Mouse (Mus musculus): ENCODE data around the gene Mprip. TPM values are rescaled to one million over a fixed set of nuclear protein-coding genes. Genes with fewer than 3 reads are reported as not detected.

Gene Mprip
- polyA plus RNA-seq, 1 experiment from 2014 or later = 87.9 TPM

DNA sequence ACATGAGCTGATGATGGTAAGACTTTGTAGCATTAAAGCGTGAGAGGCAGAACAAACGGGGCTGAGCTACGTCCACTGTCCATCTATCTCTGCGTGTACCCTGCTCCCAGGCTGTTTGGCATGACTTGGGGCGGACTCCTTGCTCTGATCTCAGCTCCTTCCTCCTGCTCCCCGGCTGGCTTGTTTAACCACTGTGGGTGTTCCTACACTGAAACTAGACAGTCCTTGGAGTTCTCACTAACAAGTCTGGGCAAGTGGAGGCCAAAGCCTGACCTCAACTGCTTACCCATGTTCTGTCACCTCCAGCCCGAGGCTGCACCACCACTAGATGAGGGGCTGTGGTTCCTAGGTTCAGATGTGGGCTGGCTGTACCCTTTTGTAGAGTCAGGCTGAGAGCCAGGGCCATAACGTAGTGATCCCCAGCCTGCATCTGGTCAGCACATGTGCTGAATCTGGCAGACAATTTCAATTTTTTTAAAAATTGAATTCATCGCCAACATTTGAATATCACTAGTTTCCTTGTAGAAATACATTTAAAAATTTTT lies 25.8 kb upstream of the Mprip start:
- no peak overlapping the region for H3K4me3 ChIP-seq
- H3K36me3 ChIP-seq = no peaks in the 10 kb centered on the region
- 60% methylated on average over 9 of the region's 9 CpGs for WGBS
- no peak overlapping the region for H3K27ac ChIP-seq
- H3K9me3 ChIP-seq = peaks cover 5% of the 10 kb centered on the region; the same call in 1 of the 2 replicates
- no peak overlapping the region for H3K4me2 ChIP-seq (replicated peaks)
- H3K9ac ChIP-seq = no peak overlapping the region
- no peaks in the 10 kb centered on the region for H3K4me1 ChIP-seq
- no peaks in the 10 kb centered on the region for H3K27me3 ChIP-seq
- ATAC-seq (ENCODE audit: insufficient number of reproducible peaks, insufficient read depth, low FRiP score, low TSS enrichment) = no peak

DNA sequence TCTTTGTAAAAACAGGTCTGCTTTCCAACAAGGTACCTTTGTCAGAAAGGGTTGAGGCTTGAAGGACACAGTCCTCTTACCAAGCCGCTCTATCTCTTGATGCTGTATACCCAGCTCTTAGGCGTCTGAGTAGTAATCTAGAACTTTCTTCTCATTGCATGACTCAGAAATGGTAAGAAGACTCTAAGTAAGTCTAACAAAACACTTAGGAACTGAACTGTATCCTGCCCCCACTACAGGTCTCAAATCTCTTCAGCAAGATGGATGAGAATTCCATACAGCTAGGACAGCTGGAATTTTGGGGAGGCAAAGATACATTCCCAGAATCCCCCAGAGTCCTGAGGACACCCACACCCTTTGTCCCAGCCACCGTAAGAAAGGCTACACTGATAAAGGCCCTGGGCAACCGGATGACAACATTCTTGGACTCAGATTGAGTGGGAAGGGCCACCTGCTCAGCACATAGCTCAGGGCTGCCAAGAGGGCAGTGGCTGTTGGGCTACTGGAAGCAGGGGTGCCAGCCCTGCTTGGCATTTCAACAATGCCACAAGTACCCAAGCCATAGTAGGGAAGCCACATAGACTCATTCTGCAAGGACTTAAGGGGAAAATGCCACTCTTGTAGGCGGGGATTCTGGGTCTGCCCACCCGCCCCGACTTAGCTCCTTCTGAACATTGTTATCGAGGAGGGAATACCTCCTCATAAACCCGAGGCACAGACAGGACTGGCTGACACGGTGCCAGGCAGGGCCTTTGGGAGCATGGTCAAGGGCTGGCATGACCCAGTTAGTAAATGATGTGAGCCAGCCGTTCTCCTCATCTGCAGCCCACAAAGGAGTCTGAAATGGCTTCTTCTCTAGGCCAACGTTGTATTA lies 25.0 kb upstream of the Mprip start:
- H3K27me3 ChIP-seq = no peaks in the 10 kb centered on the region
- H3K9me3 ChIP-seq = peaks cover 5% of the 10 kb centered on the region; the same call in 1 of the 2 replicates
- no peaks in the 10 kb centered on the region for H3K36me3 ChIP-seq
- no peaks in the 10 kb centered on the region for H3K4me1 ChIP-seq
- H3K27ac ChIP-seq = no peak overlapping the region
- WGBS = 81% methylated on average over 12 of the region's 12 CpGs
- no peak overlapping the region for H3K4me2 ChIP-seq (replicated peaks)
- ATAC-seq (ENCODE audit: insufficient number of reproducible peaks, insufficient read depth, low FRiP score, low TSS enrichment) = no peak
- H3K4me3 ChIP-seq = no peak overlapping the region
- no peak overlapping the region for H3K9ac ChIP-seq

DNA sequence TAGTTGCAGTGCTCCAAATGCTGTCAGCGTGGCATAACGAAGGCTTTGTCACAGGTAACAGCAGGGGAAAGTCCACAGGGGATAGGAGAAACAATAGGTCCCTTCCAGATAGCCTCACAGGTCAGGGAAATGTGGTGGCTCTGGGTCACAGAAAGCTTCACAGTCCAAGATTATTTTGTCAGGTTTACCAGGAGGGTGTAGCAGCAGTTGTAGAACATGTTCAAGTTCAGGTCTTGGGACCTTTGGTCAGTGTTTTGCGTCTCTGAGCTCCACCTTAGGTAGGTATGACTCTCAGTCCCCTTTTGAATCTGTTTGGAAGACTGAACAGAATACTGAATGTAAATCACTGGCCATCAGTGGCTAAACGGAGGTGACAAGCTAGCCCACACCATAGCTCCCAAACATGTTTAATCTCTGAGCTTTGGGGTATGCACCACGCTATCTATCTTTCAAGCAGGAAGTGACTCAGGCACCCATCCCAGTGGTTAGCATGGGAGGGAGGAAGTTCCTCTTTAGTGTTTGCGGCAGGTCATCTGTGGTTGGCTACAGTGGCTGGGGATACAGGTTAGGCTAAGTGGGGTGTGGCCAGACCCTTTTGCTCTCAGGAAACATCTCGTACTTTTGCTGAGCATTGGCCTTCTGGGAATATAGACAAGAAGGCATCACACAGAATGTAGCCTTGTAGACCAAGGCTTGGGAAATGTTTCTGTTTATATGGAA lies 24.2 kb upstream of the Mprip start:
- no peak for ATAC-seq (ENCODE audit: insufficient number of reproducible peaks, insufficient read depth, low FRiP score, low TSS enrichment)
- Histone ChIP-seq H3K36me3 (no peaks in the 10 kb centered on the region), H3K4me2 (replicated peaks) (no peak overlapping the region), H3K4me3 (no peak overlapping the region), H3K4me1 (no peaks in the 10 kb centered on the region), H3K9ac (no peak overlapping the region), H3K9me3 (peaks cover 5% of the 10 kb centered on the region; the same call in 1 of the 2 replicates), H3K27me3 (no peaks in the 10 kb centered on the region), H3K27ac (no peak overlapping the region)
- WGBS = 75% methylated on average over 7 of the region's 7 CpGs

DNA sequence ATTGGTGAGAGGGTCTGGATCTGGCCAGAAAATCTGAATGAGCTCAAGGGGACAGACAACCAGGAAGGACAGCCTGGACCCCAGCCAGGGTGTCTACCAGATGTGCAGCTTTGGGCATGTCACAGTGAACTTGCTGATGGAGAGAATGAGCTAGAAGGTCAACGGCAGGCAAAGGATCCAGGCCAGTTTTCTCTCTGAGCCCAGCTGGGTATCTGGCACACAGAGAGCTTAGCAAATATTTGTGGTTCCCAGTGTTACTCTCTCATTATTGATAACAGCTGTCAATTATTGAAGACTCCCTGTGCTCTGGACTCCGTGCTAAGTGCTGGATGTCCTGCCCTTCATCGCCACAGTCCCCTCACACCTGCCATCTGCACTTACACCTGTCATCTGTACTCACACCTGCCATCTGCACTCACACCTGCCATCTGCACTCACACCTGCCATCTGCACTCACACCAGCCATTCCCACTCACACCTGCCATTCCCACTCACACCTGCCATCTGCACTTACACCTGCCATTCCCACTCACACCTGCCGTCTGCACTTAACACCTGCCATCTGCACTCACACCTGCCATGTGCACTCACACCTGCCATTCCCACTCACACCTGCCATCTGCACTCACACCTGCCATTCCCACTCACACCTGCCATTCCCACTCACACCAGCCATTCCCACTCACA lies 21.0 kb upstream of the Mprip start:
- Histone ChIP-seq H3K36me3 (no peaks in the 10 kb centered on the region), H3K27ac (no peak overlapping the region), H3K4me2 (replicated peaks) (no peak overlapping the region), H3K9me3 (peaks cover 5% of the 10 kb centered on the region; the same call in 1 of the 2 replicates), H3K9ac (no peak overlapping the region), H3K27me3 (no peaks in the 10 kb centered on the region), H3K4me1 (no peaks in the 10 kb centered on the region), H3K4me3 (no peak overlapping the region)
- 72% methylated on average over 4 of the region's 4 CpGs for WGBS
- ATAC-seq (ENCODE audit: insufficient number of reproducible peaks, insufficient read depth, low FRiP score, low TSS enrichment) = no peak

DNA sequence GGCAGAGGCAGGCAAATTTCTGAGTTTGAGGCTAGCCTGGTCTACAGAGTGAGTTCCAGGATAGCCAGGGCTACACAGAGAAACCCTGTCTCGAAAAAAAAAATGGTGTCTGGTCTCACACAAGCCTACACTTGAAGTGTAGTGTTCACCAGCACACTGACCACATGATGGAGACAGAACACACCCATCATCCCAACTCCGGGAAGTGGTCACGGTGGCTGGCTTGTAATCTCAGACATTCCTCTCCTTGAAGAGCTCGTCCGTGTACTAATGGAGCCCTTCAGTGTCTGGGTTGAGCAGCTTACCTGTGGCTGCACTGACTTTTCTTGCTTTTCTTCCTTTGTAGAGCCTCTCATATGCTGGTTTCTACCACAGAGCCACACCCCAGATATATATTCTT lies 19.9 kb upstream of the Mprip start:
- Histone ChIP-seq H3K4me1 (no peaks in the 10 kb centered on the region), H3K4me3 (no peak overlapping the region), H3K27ac (no peak overlapping the region), H3K9me3 (peaks cover 5% of the 10 kb centered on the region; the same call in 1 of the 2 replicates), H3K4me2 (replicated peaks) (no peak overlapping the region), H3K9ac (no peak overlapping the region), H3K27me3 (no peaks in the 10 kb centered on the region), H3K36me3 (no peaks in the 10 kb centered on the region)
- 74% methylated on average over 5 of the region's 5 CpGs for WGBS
- ATAC-seq (ENCODE audit: insufficient number of reproducible peaks, insufficient read depth, low FRiP score, low TSS enrichment) = no peak

DNA sequence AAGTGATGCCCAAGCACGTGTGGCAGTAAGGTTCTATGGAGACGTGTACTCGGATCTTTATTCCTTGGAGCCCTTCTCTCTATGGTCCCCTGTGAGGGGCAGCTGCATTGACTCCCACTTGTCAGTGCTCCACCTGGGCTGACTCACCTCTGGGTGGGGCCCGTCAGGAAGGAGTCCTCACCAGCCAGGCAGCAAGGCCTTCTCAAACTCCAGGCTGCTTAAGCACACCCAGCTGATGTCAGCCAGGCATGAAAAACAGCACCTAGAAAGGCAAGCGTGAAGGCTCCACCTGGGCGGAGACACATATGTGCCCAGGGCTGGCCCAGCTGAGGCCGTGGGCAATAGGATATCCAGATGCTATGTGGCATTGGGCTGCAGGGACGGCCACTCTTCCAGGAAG lies 18.7 kb upstream of the Mprip start:
- H3K4me1 ChIP-seq = no peaks in the 10 kb centered on the region
- no peak for ATAC-seq (ENCODE audit: insufficient number of reproducible peaks, insufficient read depth, low FRiP score, low TSS enrichment)
- no peak overlapping the region for H3K27ac ChIP-seq
- H3K9me3 ChIP-seq = peaks cover 5% of the 10 kb centered on the region; the same call in 1 of the 2 replicates
- H3K9ac ChIP-seq = no peak overlapping the region
- no peak overlapping the region for H3K4me2 ChIP-seq (replicated peaks)
- no peak overlapping the region for H3K4me3 ChIP-seq
- 89% methylated on average over 8 of the region's 8 CpGs for WGBS
- no peaks in the 10 kb centered on the region for H3K27me3 ChIP-seq
- no peaks in the 10 kb centered on the region for H3K36me3 ChIP-seq

DNA sequence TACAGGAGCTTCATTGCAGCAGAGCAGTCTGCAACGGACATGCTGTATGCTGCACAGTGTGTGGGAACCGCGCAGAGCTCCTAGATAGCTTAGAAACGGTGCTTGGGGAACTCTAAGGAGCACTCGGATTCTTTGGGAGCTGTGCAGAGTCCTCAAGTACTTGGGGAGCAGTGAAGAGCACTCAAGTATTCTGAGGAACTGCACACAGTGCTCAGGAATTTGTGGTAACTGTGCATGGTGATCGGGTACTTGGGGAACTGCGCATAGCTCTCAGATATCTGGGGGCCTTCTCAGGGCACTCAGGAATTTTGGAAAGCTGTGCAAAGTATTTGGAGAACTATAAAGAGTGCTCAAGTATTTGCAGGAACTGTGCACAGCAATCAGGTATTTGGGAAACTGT lies 16.1 kb upstream of the Mprip start:
- no peak overlapping the region for H3K27ac ChIP-seq
- no peak overlapping the region for H3K4me2 ChIP-seq (replicated peaks)
- no peak overlapping the region for H3K4me3 ChIP-seq
- ATAC-seq (ENCODE audit: insufficient number of reproducible peaks, insufficient read depth, low FRiP score, low TSS enrichment) = no peak
- no peak overlapping the region for H3K9ac ChIP-seq
- H3K4me1 ChIP-seq = no peaks in the 10 kb centered on the region
- H3K36me3 ChIP-seq = no peaks in the 10 kb centered on the region
- WGBS = 64% methylated on average over 7 of the region's 7 CpGs
- H3K27me3 ChIP-seq = no peaks in the 10 kb centered on the region
- no peaks in the 10 kb centered on the region for H3K9me3 ChIP-seq

DNA sequence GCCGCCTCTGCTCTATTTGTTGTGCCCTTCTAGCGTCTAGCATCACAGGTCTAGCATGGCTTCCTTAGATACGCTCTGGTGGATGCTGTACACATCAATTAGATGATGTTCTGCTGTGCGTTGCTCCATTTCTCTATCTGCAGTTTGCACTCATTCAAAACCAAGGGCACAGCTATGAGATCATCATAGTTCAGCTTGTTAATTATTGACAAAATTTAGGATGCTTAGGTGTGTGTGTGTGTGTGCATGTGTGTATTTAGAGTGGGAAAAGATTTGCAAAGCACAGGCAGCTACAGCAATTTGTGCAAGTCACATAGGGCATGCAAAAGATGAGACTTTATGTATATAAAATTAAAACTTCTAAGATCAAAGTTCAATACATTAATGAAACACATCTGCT lies 12.0 kb upstream of the Mprip start:
- Histone ChIP-seq H3K4me3 (no peak overlapping the region), H3K4me2 (replicated peaks) (no peak overlapping the region), H3K36me3 (no peaks in the 10 kb centered on the region), H3K9ac (no peak overlapping the region), H3K4me1 (no peaks in the 10 kb centered on the region), H3K27ac (no peak overlapping the region), H3K9me3 (no peaks in the 10 kb centered on the region), H3K27me3 (no peaks in the 10 kb centered on the region)
- WGBS = 87% methylated on average over 4 of the region's 4 CpGs
- ATAC-seq (ENCODE audit: insufficient number of reproducible peaks, insufficient read depth, low FRiP score, low TSS enrichment) = no peak

DNA sequence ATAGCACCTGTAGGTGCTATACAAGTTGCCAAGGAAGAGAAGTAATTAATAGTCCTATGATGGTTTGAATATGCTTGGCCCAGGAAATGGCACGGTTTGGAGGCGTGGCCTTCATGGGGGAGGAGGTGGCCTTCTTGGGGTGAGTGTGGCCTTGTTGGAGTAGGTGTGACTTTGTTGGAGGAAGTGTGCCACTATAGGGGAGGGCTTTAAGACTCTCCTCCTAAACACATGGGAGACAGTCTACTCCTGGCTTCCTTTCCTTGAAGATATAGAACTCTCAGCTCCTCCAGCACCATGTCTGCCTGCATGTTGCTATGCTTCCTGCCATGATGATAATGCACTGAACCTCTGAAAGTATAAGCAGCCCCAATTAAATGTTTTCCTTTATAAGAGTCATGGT lies 8.1 kb upstream of the Mprip start:
- ATAC-seq (ENCODE audit: insufficient number of reproducible peaks, insufficient read depth, low FRiP score, low TSS enrichment) = no peak
- 86% methylated on average over 2 of the region's 2 CpGs for WGBS
- peaks cover 8% of the 10 kb centered on the region; the same call in 1 of the 2 replicates for H3K4me1 ChIP-seq

DNA sequence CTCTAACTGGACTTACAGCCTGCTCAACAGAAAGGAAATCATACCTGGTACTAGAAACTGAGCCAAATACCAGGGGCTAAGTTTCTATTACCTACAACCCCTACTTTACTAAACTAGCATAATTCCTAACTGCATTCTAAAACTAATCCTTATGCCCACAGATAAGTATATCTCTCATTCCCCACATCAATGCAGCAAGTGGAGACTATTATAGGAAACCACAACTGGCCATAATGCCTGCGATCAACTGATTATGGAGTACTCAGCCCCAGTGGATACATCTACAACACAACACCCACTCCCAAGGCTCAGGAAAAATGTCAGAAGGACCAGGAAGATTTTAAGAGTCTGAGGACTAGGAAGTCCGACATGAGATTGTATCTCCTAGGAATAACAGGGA lies 7.6 kb upstream of the Mprip start:
- H3K4me3 ChIP-seq = no peak overlapping the region
- no peaks in the 10 kb centered on the region for H3K27me3 ChIP-seq
- H3K9ac ChIP-seq = no peak overlapping the region
- WGBS = 94% methylated on average over 2 of the region's 2 CpGs
- peaks cover 8% of the 10 kb centered on the region; the same call in 1 of the 2 replicates for H3K4me1 ChIP-seq
- H3K36me3 ChIP-seq = no peaks in the 10 kb centered on the region
- no peak overlapping the region for H3K27ac ChIP-seq
- H3K9me3 ChIP-seq = no peaks in the 10 kb centered on the region
- ATAC-seq (ENCODE audit: insufficient number of reproducible peaks, insufficient read depth, low FRiP score, low TSS enrichment) = no peak
- H3K4me2 ChIP-seq (replicated peaks) = no peak overlapping the region

More for the DNA sequence above, 8.1 kb upstream of the Mprip start:
- H3K27ac ChIP-seq = no peak overlapping the region
- H3K9me3 ChIP-seq = no peaks in the 10 kb centered on the region
- no peak overlapping the region for H3K4me2 ChIP-seq (replicated peaks)
- H3K4me3 ChIP-seq = no peak overlapping the region
- H3K36me3 ChIP-seq = no peaks in the 10 kb centered on the region
- no peak overlapping the region for H3K9ac ChIP-seq
- no peaks in the 10 kb centered on the region for H3K27me3 ChIP-seq

DNA sequence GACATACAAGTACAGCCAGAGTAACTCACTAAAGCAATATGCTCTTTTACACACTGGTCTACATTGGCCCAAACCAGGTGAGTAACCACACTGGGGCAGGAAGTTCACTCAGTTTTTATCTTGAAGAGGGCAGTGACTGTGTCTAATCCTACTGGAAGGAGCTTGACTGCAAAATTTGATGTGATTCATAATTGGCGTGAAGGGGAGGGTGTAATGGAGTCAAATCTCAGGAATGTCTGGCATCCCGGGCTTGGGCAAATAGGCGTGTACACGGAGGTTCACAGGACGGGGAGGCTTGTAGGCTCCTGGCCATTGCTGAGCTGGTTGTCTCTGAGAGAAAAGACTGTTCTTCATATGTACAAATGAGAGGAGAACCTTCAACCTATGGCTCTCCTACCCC lies 5.8 kb upstream of the Mprip start:
- WGBS = 25% methylated on average over 5 of the region's 5 CpGs
- H3K4me2 ChIP-seq (replicated peaks) = no peak overlapping the region
- H3K9ac ChIP-seq = no peak overlapping the region
- H3K4me1 ChIP-seq = peaks cover 8% of the 10 kb centered on the region; the same call in 1 of the 2 replicates
- 0 out of 2 replicates have a peak overlapping the region, but pooled peaks have one; percentile 12 for H3K27ac ChIP-seq
- no peaks in the 10 kb centered on the region for H3K27me3 ChIP-seq
- no peaks in the 10 kb centered on the region for H3K36me3 ChIP-seq
- H3K4me3 ChIP-seq = no peak overlapping the region
- ATAC-seq (ENCODE audit: insufficient number of reproducible peaks, insufficient read depth, low FRiP score, low TSS enrichment) = no peak
- no peaks in the 10 kb centered on the region for H3K9me3 ChIP-seq

Data from embryonic facial prominence, embryonic 12.5 days (tissue).